Mouse (Mus musculus) cerebellum, adult 2 months (tissue): ENCODE measurements around the gene Gm38431.

Experiments
- CTCF ChIP-seq: fragments of 200-500 bp; IDR thresholded peaks from 2 replicates; pipeline ENCODE4 v1.5.1; 2011; ENCODE audit warnings: low read depth, mild to moderate bottlenecking, control low read depth, low read length, moderate library complexity, borderline replicate concordance; ENCODE audit not compliant: insufficient read depth
- POLR2A ChIP-seq: fragments of 200-500 bp; IDR thresholded peaks from 2 replicates; pipeline ENCODE4 v1.6.1; 2011; ENCODE audit warnings: low read length, control low read depth, borderline replicate concordance; ENCODE audit not compliant: insufficient read depth

DNA sequence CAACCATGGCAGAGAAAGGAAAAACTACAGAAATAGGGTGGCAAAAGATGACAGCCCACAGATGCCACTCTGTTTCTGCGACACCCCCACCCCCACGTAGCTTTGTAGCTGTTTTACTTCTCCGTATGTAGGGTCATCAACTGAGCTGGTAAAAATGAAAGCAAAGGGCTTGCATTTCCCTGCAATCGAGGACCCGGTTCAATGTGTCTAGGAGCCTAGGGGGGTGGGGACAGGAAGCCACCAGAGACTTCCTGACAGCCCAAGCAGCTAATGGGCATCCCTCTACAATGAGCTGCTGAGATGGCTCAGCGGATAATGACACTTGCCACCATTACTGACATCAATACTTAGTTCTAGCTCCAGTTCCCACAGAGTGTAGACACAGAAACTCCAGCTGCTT is 44.6 kb upstream of the Gm38431 start:
- TF ChIP-seq CTCF (no peak), POLR2A (no peak)
